Mouse (Mus musculus): ENCODE data around the gene Ppfibp2.

- TF ChIP-seq USF1 (IDR thresholded peaks at IDR 0.05; ENCODE audit: low read depth) (no peak), FOSL1 (IDR thresholded peaks at IDR 0.05; ENCODE audit: insufficient read depth, low read length, poor library complexity, severe bottlenecking) (no peak)
Observed at GRCm38 (mm10) chr7:107796500-107796899, 201.5 kb downstream of the Ppfibp2 start.
